Mouse (Mus musculus) T-helper 2 cell (primary cell): ENCODE data around the gene Syngap1.
"Not testable (repeated sequence)": the region's sequence is repeated elsewhere in the genome, so short reads cannot be mapped to it uniquely, and the experiment has no call there.

ENCODE experiments used
- in situ Hi-C: fragments of 300-600 bp; cut with MboI, MseI; formaldehyde crosslinking; loops from one replicate; pipeline ENCODE4 v1.15.1; 2025; ENCODE audit warnings: high pct_unique_total_duplicates

Gene Syngap1

DNA sequence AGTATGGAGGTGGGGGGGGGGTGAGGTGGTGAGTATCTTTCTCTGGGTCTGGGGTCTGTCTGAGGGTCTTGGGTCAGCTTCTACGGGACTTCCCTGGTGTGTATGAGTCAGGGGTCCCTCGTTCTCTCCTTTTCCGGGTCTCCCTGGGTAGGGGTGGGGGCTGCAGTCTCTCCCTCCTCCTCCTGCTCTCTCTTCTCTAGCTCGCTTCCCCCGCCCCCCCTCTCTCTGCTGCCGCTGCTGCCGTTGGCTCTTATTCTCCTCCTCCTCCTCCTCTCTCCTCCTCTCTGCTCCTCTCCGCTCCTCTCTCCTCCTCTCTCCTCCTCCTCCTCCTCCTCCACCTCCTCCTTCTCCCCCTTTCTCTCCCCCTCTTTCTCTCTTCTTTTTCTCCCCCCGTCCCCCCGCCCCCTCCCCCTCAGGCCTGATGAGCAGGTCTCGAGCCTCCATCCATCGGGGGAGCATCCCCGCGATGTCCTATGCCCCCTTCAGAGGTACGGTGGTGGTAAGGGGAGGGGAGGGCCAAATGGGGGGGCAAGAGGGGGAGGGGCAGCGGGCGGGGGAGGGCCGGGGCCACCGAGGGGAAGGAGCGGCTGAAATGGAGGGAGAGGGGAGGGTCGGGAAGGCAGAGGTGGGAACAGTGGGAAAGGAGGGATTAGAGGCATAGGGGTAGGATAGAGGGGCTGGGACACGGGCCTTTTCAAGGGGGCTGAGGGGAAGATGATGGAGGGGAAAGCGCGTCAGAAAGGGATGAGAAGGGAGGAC, at the start of gene Syngap1:
Gene Syngap1 (plus strand): TSS at position 223 of the 759 bp plus-strand sequence.
- in situ Hi-C loops = no loop called here

DNA sequence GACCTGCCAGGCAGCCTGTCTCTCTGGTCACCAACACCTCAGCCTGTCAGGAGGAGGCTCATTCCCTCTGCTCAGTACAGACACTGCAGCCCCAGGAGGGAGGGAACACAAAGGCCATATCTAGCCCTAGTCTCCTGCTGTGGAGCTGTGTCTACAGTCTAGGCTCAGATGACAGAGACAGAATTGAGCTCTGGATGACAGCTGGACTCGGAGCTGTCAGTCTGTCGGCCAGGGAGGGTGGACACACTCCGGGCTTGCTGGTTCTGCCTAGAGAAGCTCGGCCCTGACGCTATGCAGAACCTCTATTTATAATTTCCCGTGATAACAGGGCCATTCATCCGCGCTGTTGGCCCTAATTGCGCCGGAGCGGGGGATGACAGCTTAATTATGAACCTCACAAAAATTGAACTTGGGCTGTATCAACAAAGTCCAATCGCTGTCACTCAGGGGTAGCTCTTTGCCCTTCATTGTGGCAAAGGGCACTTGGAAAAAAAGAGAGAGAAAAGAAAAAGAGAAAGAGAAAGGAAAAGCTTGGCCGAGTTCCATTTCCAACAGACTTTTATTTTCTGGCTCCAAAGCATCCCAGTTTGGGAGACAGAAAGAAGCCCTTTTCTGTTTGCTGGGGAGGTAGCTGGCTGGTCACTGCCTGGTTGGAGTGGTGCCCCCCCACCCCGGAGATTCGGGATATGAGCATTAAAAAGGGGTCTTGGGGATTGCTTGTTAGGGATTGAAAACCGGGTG, 48.2 kb upstream of the Syngap1 start:
- in situ Hi-C loops = loop anchor here (25.0 kb wide), 2 partner anchors 206 to 1731 kb away; partner anchors contain the start of gene Ccdc154

DNA sequence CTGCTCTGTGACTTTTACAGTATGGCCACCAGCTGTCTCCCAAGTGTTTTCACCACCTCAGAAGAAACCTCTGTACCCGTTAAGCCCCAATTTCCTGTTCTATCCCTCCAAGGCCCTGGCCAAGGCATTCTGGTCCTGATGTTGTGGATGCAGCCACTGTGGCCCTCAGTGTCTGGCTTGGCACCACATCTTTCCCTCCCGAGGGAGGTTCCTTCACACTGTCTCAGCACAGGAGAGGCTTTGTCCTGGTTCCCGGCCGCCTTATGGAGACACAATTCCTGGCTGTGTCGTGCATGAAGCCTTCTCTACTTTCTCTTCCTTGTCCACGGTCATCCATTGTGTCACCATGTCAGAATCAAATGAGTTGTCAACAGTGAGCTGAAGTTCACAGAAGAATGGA, 47.6 kb upstream of the Syngap1 start:
- in situ Hi-C loops = loop anchor here (25.0 kb wide), 2 partner anchors 206 to 1731 kb away; partner anchors contain the start of gene Ccdc154

DNA sequence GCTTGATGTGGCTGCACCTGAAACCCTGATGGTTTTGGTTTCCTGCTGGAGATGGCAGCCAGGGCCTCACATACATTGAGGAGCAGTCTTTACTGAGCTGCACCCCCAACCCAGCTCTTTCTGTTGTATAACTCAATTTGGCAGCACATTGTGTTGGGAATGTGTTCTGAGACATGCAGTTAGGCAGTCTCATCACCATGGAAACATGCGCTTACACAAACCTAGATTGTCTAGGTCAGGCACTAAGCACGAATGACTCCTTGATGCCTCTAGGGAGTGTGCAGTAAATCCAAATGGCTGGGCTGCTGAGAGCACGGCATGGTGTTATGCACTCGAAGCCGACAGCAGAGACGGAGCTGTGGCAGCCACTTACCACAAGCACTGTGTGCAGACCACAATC, 46.7 kb upstream of the Syngap1 start:
- in situ Hi-C loops = loop anchor here (25.0 kb wide), 2 partner anchors 207 to 1732 kb away; partner anchors contain the start of gene Ccdc154

DNA sequence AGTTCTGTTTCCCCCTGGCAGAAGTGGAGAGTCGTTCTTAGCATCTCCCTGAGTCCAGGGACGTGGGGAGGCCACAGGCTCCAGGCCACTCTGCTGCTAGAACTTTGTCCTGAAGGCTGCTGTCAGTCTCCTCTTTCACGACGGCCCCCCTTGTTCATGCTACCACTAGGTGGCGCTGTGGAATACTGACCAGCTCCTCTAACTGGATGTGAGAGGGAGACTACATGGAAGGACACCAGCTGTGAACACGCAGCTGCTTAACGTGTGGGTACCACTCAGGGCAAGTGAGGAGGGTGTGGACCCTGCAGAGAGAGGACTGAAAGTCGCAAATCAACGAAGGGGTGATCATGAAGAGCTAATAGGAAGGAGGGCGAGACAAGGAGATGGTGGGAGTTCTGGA, 45.5 kb upstream of the Syngap1 start:
- in situ Hi-C loops = loop anchor here (25.0 kb wide), 2 partner anchors 208 to 1733 kb away; partner anchors contain the start of gene Ccdc154

DNA sequence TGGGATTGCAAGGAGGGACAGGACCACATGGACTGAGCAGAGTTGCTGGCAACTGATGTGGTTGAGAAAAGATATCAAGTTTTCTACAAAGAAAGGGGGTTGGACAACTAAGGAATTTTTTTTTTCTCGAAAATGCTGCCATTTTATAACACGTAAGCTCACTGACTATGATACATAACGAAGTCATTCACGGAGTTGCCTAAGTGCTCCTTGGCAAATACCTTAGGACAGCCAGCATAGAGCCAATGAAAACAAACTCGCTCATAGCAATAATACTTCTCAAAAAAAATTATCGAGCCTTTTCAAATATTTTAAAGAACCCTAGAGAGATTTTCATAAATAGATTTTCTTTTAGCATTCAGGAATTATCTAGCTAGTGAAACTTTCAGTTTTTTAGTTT, 40.1 kb upstream of the Syngap1 start:
- in situ Hi-C loops = no loop called here

DNA sequence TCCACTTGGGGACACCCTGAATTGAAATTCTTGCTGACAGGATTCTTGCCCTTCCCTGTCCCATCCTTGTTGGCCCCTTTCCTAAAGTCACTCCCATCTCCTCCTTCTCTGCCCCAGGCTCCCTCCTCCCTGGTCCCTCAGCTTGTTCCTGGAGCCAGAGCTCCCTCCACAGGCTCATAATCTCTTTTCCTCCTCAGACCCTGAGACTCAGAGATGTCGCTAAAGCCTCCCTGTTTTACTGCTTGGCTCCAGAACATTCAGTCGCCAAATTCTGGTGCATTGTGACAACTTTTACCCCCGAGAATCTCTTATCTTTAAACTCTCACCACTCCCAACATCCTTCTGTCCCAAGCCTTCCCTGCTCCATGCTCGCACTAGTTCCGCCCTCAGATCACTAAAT, 36.7 kb upstream of the Syngap1 start:
- in situ Hi-C loops = no loop called here

DNA sequence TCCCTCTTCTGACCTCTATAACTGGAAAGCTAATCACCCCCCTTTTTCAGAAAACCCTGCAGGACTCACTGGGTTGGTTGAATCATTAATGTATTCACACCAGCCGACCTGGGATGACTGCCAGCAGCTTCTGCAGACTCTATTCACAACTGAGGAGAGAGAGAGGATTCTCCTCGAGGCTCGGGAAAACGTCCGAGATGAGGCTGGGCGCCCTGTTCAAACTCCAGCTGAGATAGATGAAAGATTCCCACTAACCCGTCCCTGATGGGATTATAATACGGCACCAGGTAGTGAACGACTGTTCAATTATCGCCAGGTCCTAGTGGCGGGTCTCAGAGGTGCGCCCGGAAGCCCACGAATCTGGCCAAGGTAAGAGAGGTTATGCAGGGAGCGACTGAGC, 33.5 kb upstream of the Syngap1 start:
- in situ Hi-C loops = loop anchor here (5.0 kb wide), 1 partner anchor 60 kb away; no protein-coding TSS in a partner anchor

DNA sequence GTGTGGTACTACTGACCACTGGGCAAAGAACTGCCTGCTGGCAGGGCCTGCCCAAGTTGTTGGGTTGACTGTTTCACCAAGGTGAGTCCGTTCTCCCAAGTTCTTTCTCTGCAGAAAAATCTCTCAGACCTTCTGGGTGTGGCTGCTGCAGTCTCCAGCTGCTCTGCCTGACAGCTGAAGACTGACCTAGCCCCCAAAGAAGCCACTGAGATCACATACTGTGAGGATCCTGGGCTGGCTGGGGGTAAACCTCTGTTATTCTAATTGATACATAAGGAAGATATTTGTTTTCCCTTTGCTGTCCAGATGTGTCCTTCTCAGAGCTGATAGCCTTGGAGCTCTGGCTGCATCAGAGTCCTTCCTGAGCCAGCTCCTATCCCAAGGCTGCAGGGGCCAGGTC, 25.8 kb upstream of the Syngap1 start:
- in situ Hi-C loops = no loop called here

DNA sequence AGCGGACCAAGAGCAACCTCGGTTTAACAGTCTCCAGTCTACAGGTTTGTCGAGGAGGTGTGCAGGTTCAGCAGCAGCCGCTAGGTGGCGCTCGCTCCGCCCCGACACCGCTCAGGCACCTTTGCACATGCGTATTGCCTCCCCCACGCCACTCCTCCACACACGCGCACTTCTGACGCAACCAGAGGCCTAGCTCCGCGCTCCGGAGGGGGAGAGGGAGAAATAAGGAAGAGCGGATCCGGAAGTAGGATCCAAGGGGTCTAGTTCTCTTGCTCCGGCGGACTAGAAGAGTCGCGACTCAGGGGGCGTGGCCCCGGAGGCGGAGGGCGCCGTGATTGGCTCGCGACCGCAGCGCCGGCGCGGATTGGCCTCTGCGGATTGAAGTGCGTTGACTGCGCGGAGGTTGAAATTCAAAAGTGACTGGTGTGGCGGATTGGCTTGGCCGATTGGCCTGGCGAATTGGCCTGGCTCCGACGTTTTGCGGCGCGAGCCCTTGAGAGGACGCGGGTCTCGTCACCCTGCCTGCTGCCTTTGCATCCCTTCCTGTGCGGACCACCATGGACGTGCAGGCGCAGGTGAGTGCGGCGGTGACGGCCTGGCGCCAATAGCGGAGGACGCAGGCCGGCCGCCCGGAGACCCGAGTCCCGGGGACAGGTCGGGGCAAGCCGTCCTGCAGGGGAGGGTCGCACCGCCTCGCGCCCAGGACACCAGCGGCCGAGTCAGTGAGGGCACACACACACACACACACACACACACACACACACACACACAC, 24.2 kb upstream of the Syngap1 start, which contains the start of gene Kifc5b:
Gene Kifc5b (plus strand): TSS at position 381 of the 772 bp plus-strand sequence.
- in situ Hi-C loops = no loop called here

DNA sequence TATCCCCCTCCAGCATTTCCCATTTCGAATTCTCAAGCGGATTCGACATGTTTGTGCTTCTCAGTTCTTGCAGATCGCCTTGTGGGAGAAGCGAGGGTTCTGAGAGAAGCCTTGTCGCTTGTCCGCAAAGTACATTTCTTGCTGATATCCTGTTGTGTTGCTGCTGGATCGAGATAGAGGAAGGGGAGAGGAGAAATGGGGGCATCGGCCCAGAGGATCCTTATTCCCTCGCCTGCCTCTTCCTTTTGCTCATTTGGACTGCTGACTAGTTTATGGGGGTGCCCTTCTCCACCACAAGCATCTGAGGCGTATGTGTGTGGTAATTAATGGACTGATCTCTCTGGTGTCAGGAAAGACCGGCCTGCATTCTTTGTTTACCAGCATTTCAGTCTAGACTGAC, 23.5 kb upstream of the Syngap1 start:
- in situ Hi-C loops = not testable (repeated sequence)

DNA sequence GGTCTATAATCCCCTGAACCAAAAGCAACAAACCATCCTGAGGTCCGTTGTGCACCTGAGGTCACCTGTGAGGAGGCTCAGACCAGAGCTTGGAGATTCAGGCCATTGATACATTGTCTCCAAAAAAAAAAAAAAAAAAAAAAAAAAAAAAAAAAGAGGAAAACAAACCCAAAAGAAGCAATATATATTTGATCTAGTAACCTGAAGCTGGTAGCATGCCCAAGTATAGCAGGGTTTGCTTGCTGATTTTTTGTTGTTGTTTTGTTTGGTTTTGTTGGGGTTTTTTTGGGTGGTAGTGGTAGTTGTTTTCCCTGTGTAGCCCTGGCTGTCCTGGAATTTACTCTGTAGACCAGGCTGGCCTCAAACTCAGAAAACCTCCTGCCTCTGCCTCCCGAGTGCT, 22.7 kb upstream of the Syngap1 start:
- in situ Hi-C loops = no loop called here

DNA sequence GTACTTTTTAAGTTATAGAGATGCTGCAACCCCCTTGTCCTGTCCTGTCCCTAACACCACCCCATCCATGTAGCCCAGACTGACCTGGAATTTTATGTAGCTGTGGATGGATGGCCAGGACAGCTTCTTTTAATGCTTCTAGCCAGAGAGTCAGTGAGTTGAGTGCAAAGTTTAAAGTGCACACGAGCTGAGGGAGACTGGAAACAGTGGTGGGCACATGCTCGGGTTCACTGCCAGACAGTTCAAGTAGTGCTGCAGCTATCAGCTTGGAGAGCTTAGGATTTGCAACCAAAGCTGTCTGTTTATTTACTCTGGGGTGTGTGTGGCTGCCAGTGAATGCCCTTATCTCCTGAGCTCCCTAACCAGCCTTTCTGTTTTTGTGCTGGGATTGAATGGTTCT, 21.5 kb upstream of the Syngap1 start:
- in situ Hi-C loops = not testable (repeated sequence)

DNA sequence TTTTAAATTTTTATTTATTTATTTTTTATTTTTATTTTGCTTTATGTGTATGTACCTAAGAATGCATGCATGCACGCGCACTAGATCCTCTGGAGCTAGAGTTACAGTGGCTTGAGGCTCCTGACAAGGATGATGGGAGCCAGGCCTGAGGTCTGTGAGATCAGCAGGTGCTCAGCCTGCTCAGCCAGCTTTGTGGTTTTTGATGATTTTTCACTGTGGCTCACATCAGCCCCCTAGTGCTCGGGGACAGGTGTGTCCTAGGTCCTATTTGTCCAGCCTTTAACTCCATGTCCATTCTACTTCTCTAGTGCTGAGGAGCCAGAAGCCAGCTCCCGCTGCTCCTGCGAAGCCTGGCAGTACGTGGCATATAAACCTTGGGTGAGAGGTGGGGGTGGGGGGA, 18.7 kb upstream of the Syngap1 start:
- in situ Hi-C loops = not testable (repeated sequence)

DNA sequence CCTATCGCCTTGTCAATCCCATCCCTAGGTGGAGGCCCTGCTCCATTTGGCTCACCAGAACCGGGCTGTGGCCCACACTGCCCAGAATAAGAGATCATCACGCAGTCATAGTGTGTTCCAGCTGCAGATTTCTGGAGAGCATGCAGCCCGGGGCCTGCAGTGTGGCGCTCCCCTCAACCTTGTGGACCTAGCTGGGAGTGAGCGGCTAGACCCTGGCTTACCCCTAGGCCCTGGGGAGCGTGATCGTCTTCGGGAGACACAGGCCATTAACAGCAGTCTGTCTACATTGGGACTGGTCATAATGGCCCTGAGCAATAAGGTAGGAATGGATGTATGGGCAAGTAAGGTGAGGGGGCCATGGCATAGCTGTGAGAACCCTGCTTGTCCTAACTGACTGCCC, 15.6 kb upstream of the Syngap1 start:
- in situ Hi-C loops = not testable (repeated sequence)

DNA sequence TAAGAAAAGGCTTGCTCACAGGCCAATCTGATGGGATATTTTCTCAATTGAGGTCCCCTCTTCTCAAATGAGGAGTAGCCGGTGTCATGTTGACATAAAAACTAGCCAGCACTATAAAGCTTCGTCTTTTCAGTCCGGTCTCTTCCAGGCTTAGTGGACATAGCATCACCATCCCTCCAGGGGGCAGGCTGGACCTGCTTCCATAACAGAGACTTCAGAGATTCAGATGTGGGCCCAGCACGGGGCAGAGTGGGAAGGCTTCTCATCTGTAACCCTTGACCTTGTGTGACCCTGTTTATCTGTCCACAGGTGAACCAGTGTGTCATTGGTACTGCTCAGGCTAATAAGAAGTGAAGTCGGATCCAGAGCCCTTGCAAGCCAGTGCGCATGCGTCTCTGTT, 9.3 kb upstream of the Syngap1 start:
- in situ Hi-C loops = not testable (repeated sequence)

DNA sequence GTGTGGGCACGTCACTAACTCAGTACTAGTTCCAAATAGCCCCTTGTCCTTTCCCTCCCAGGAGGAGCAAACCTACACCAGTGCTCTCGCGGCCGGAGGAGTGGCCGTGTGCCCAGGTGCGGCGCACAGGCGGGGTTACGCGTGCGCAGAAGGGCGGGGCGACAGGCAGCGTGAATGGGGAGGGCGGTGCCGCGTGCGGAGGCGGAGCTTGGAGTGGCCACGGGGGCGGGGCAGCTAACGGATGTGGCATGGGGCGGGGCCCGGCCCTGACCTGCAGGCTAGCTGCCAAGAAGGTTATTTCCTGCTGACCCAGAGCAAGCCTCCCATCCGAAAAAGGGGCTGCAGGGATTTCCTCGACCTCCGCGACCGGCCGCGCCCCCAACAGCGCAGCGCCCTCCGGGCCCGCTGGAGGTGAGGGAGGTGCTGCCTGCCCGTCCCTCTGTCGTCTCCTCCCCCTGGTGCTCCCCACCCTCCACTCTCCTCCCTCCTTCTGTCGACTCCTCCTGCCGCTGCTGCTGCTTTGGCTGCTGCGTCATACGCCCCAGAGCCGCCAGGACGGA, 8.1 kb upstream of the Syngap1 start, which contains the start of gene Phf1:
Gene Phf1 (plus strand): TSS at position 214 of the 560 bp plus-strand sequence.
- in situ Hi-C loops = no loop called here

DNA sequence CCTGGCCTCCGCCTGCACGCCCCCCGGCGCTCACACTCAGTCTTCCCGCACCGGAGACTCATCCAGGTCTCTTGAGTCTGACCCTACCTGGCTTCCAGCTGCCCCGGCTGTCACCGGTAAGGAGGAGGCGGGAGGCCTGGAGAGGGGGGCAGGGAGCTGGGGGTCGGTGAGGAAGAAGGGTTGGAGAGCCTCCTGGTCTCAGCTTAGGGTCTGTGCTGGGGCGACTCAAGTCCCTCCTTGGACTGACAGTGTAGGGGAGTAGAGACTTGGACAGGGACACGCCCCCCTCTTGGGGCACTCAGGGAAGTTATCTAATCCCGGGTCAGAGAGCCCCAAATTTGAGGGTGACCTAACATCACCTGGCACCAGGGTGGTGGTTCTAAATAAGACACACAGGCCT, 7.6 kb upstream of the Syngap1 start:
- in situ Hi-C loops = no loop called here

DNA sequence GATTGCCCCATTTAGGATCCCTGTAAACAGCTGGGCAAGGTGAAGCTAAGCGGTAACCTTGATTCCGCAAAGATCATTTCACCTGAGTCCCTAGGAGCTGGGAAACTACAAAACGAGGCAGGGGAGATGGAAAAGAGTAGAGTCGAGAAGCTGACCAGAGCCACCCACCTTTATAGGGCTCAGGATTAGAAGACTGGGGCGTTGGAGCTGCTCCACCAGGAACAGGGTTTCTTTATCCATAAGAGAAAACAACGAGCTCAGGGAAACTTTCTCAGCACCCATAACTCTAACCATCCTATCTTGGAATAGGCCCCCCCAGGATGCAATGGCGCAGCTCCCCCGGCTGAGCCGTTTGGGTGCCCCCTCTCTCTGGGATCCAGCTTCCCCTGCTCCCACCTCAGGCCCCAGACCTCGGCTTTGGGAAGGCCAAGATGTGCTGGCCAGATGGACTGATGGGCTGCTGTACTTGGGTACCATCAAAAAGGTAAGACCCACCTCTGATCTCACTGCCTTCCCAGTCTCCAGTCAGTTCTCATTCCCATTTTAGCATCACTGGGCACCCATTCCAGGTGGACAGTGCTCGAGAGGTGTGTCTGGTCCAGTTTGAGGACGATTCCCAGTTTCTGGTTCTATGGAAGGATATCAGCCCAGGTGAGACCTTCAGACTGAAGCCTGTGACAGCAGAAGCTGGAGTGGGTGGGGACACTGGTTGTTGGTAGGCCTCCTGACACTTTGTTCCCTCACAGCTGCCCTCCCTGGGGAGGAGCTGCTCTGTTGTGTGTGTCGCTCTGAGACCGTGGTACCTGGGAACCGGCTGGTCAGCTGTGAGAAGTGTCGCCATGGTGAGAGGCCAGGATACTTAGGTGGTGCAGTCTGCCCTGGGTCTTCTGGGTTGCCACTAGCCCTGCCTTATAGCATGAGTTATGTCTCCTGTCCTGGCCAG, 6.9 kb upstream of the Syngap1 start:
- in situ Hi-C loops = no loop called here

DNA sequence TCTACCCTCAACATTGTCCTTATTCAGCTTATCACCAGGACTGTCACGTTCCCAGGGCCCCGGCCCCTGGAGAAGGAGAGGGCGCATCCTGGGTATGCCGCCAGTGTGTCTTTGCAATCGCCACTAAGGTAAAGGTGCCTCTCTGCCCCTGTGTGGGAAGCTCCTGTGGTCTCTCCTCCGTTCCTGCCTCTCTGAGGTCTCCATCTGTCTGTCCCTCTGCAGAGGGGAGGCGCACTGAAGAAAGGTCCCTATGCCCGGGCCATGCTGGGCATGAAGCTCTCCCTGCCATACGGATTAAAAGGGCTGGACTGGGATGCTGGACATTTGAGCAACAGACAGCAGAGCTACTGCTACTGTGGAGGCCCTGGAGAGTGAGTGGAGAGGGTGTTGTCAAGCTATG, 6.0 kb upstream of the Syngap1 start:
- in situ Hi-C loops = no loop called here
